In genomic region chr2:73295023-73295422, GRCm38 (mm10) we compare ENCODE assay signal across 32 mouse cellular contexts. TPM values are rescaled to one million over a fixed set of nuclear protein-coding genes. Genes with fewer than 3 reads are reported as not detected.
"Had no signal": no experiment of that assay in that cellular context is flagged by ENCODE, and none has a peak within 500 bp of the region (broad histone marks: within the 10 kb centered on the region; RNA-seq: fewer than 3 reads in every experiment).

No protein-coding gene starts in this region.

- H3K27ac ChIP-seq: gastrocnemius, adult 2 months; heart, embryonic 10.5 days; hindbrain, embryonic 13.5 days; hindbrain, embryonic 15.5 days; hindbrain, postnatal 0 days; kidney, embryonic 15.5 days; kidney, postnatal 0 days; layer of hippocampus, adult 2 months; limb, embryonic 13.5 days; limb, embryonic 15.5 days; liver, embryonic 14.5 days had no signal

- H3K27me3 ChIP-seq: heart, embryonic 12.5 days; hindbrain, embryonic 13.5 days; hindbrain, embryonic 15.5 days; kidney, embryonic 15.5 days; limb, embryonic 13.5 days; limb, embryonic 15.5 days had no signal

- H3K9me3 ChIP-seq: heart, embryonic 10.5 days; heart, embryonic 12.5 days; hindbrain, embryonic 13.5 days; hindbrain, embryonic 15.5 days; kidney, embryonic 15.5 days; limb, embryonic 13.5 days; limb, embryonic 15.5 days had no signal

- H3K4me2 ChIP-seq: heart, embryonic 12.5 days; hindbrain, embryonic 13.5 days; hindbrain, embryonic 15.5 days; kidney, embryonic 15.5 days; limb, embryonic 13.5 days; limb, embryonic 15.5 days had no signal

- H3K4me3 ChIP-seq: gastrocnemius, adult 2 months; heart, embryonic 10.5 days; heart, embryonic 12.5 days; hindbrain, embryonic 13.5 days; hindbrain, embryonic 15.5 days; kidney, embryonic 15.5 days; layer of hippocampus, adult 2 months; limb, embryonic 13.5 days; limb, embryonic 15.5 days had no signal

- DNase-seq: gastrocnemius, adult 2 months; gastrocnemius, postnatal 10 days; gastrocnemius, postnatal 25 days; heart, adult 18-20 months; heart, postnatal 10 days; heart, postnatal 4 days; kidney, adult 11 months; kidney, adult 2 months; kidney, adult 9 months; kidney, postnatal 14 days; kidney, postnatal 4 days; layer of hippocampus, postnatal 36 days; left cerebral cortex, postnatal 4 days had no signal

- H3K9ac ChIP-seq: heart, embryonic 12.5 days; hindbrain, embryonic 13.5 days; hindbrain, embryonic 15.5 days; kidney, embryonic 15.5 days; limb, embryonic 13.5 days; limb, embryonic 15.5 days; liver, embryonic 14.5 days had no signal

- ATAC-seq: hindbrain, postnatal 0 days; intestine, embryonic 16.5 days had no signal

- H3K4me1 ChIP-seq: heart, embryonic 10.5 days; heart, embryonic 12.5 days; hindbrain, embryonic 13.5 days; hindbrain, embryonic 15.5 days; kidney, embryonic 15.5 days; limb, embryonic 13.5 days; limb, embryonic 15.5 days had no signal

RNA-seq across cellular contexts. Expression of gene Sp9, which starts 23.3 kb away (rescaled TPM):
- total RNA-seq: gastrocnemius, adult 2 months; gastrocnemius, postnatal 25 days; gastrocnemius, postnatal 4 days; granulocyte monocyte progenitor cell, adult 5-6 weeks; heart, adult 18-20 months; heart, adult 8-10 months; heart, postnatal 10 days; heart, postnatal 25 days; heart, postnatal 4 days had no signal
- polyA plus RNA-seq: heart, embryonic 10.5 days; heart, embryonic 12.5 days; heart, embryonic 14.5 days; heart, embryonic 16.5 days; intestine, embryonic 14.5 days; intestine, embryonic 16.5 days; kidney, adult 2 months; kidney, postnatal 0 days had no signal
